Mouse (Mus musculus) left cerebral cortex, adult 9 months (tissue): ENCODE results near the gene Ect2l.
"Not testable (repeated sequence)": the region's sequence is repeated elsewhere in the genome, so short reads cannot be mapped to it uniquely, and the experiment has no call there.

Experiments used
- DNase-seq, 2 experiments: peaks; one replicate each; pipeline ENCODE4 v3.0.0; 2022; ENCODE audit warnings: low spot score in 2 of 2

Gene Ect2l

GRCm38 (mm10) chr10:18191706-18192105 is 19.0 kb downstream of the Ect2l start:
- no peak for DNase-seq

- no peak for DNase-seq
These were observed 21.2 kb downstream of the Ect2l start for GRCm38 (mm10) chr10:18189498-18189897.

GRCm38 (mm10) chr10:18188564-18188963 is 22.1 kb downstream of the Ect2l start:
- no peak for DNase-seq

GRCm38 (mm10) chr10:18182246-18182645 is 28.4 kb downstream of the Ect2l start:
- DNase-seq = no peak

- no peak for DNase-seq
These were observed 33.4 kb downstream of the Ect2l start for GRCm38 (mm10) chr10:18177304-18177703.

- no peak for DNase-seq
These were observed 34.0 kb downstream of the Ect2l start for GRCm38 (mm10) chr10:18176722-18177121.

GRCm38 (mm10) chr10:18175087-18175486 is 35.6 kb downstream of the Ect2l start:
- DNase-seq = no peak

GRCm38 (mm10) chr10:18162435-18162971 is 48.2 kb downstream of the Ect2l start:
- DNase-seq = no peak

GRCm38 (mm10) chr10:18147224-18147623 is 63.5 kb downstream of the Ect2l start:
- no peak for DNase-seq

- no peak for DNase-seq
These were observed 68.5 kb downstream of the Ect2l start for GRCm38 (mm10) chr10:18142231-18142630.

- DNase-seq = no peak
These were observed 69.3 kb downstream of the Ect2l start for GRCm38 (mm10) chr10:18141389-18141788.

GRCm38 (mm10) chr10:18139615-18140014 is 71.1 kb downstream of the Ect2l start:
- no peak for DNase-seq

GRCm38 (mm10) chr10:18138853-18139503 is 71.7 kb downstream of the Ect2l start:
- DNase-seq = not testable (repeated sequence)

- DNase-seq = no peak
These were observed 78.7 kb downstream of the Ect2l start for GRCm38 (mm10) chr10:18131666-18132650.

- no peak for DNase-seq
These were observed 80.4 kb downstream of the Ect2l start for GRCm38 (mm10) chr10:18130276-18130675.

- no peak for DNase-seq
These were observed 92.4 kb downstream of the Ect2l start for GRCm38 (mm10) chr10:18118336-18118735.

GRCm38 (mm10) chr10:18113473-18114093 is 97.1 kb downstream of the Ect2l start:
- no peak for DNase-seq

GRCm38 (mm10) chr10:18110940-18111339 is 99.8 kb downstream of the Ect2l start:
- DNase-seq = no peak

- DNase-seq = no peak
These were observed 103.2 kb downstream of the Ect2l start for GRCm38 (mm10) chr10:18107471-18107870.

- DNase-seq = no peak
These were observed 108.5 kb downstream of the Ect2l start for GRCm38 (mm10) chr10:18102166-18102565.

GRCm38 (mm10) chr10:18090691-18091090 is 120.0 kb downstream of the Ect2l start:
- DNase-seq = no peak

GRCm38 (mm10) chr10:18082772-18083171 is 127.9 kb downstream of the Ect2l start:
- DNase-seq = no peak
